Mouse (Mus musculus) lung, adult 18-20 months (tissue): ENCODE data around the gene Sik3.
A peak's percentile ranks its signal among the peaks of the same experiment; 100 is the strongest.

Experiments
- DNase-seq, 2 experiments: peaks; one replicate each; pipeline ENCODE4 v3.0.0; 2022; ENCODE audit warnings: mixed read lengths in 2 of 2

The Sik3 gene

GRCm38 (mm10) chr9:46016417-46016816 is 3.8 kb downstream of the Sik3 start:
- DNase-seq: peak; percentile 48 to 70

- DNase-seq: no peak
These were observed 5.7 kb downstream of the Sik3 start for GRCm38 (mm10) chr9:46018316-46018715.

- no peak for DNase-seq
These were observed 7.4 kb downstream of the Sik3 start for GRCm38 (mm10) chr9:46019975-46020374.

- no peak for DNase-seq
These were observed 11.0 kb downstream of the Sik3 start for GRCm38 (mm10) chr9:46023591-46023990.

- no peak for DNase-seq
These were observed 13.6 kb downstream of the Sik3 start for GRCm38 (mm10) chr9:46026058-46026849.

GRCm38 (mm10) chr9:46027994-46028393 is 15.4 kb downstream of the Sik3 start:
- no peak for DNase-seq

GRCm38 (mm10) chr9:46029534-46029933 is 16.9 kb downstream of the Sik3 start:
- no peak for DNase-seq

- no peak for DNase-seq
These were observed 17.6 kb downstream of the Sik3 start for GRCm38 (mm10) chr9:46030184-46030583.

- DNase-seq: no peak
These were observed 18.3 kb downstream of the Sik3 start for GRCm38 (mm10) chr9:46030968-46031367.

GRCm38 (mm10) chr9:46032190-46032589 is 19.6 kb downstream of the Sik3 start:
- peak; percentile 29 to 49 for DNase-seq

- DNase-seq: peak in 1 of 2 experiments; percentile 39
These were observed 20.4 kb downstream of the Sik3 start for GRCm38 (mm10) chr9:46033058-46033457.

GRCm38 (mm10) chr9:46033862-46034261 is 21.2 kb downstream of the Sik3 start:
- no peak for DNase-seq

GRCm38 (mm10) chr9:46035290-46035871 is 22.8 kb downstream of the Sik3 start:
- no peak for DNase-seq

- no peak for DNase-seq
These were observed 24.3 kb downstream of the Sik3 start for GRCm38 (mm10) chr9:46036881-46037280.

GRCm38 (mm10) chr9:46038786-46039185 is 26.2 kb downstream of the Sik3 start:
- no peak for DNase-seq

GRCm38 (mm10) chr9:46041186-46041585 is 28.6 kb downstream of the Sik3 start:
- no peak for DNase-seq

GRCm38 (mm10) chr9:46042387-46042786 is 29.8 kb downstream of the Sik3 start:
- no peak for DNase-seq

GRCm38 (mm10) chr9:46043626-46044025 is 31.0 kb downstream of the Sik3 start:
- DNase-seq: no peak

- DNase-seq: no peak
These were observed 34.3 kb downstream of the Sik3 start for GRCm38 (mm10) chr9:46046724-46047517.

- DNase-seq: no peak
These were observed 36.9 kb downstream of the Sik3 start for GRCm38 (mm10) chr9:46049525-46049924.

GRCm38 (mm10) chr9:46050203-46050602 is 37.6 kb downstream of the Sik3 start:
- DNase-seq: no peak

- no peak for DNase-seq
These were observed 40.5 kb downstream of the Sik3 start for GRCm38 (mm10) chr9:46053014-46053666.

GRCm38 (mm10) chr9:46058065-46058464 is 45.4 kb downstream of the Sik3 start:
- DNase-seq: no peak
